Mouse (Mus musculus) heart, embryonic 16.5 days (tissue): ENCODE data around the gene Cog4. TPM values are rescaled to one million over a fixed set of nuclear protein-coding genes. Genes with fewer than 3 reads are reported as not detected.

Experiments
- ATAC-seq: fragments of 200-750 bp; cut with Nextera tagmentation; replicated peaks from 2 replicates; pipeline ENCODE4 v1.8.0; 2017; ENCODE audit warnings: moderate number of reproducible peaks; ENCODE audit not compliant: insufficient read depth, low FRiP score; ENCODE audit errors: extremely low read depth
- H3K27ac ChIP-seq: fragments of 300-500 bp; sonication (generic); 2 replicates; pipeline ENCODE4 v1.5.1; 2014; ENCODE audit warnings: mild to moderate bottlenecking, low read length, control low read depth, moderate library complexity
- H3K27me3 ChIP-seq: fragments of 300-500 bp; sonication (generic); 2 replicates; pipeline ENCODE4 v1.6.1; 2014; ENCODE audit warnings: low read length, mixed read lengths; ENCODE audit not compliant: control insufficient read depth, insufficient read depth
- H3K36me3 ChIP-seq: fragments of 300-500 bp; sonication (generic); 2 replicates; pipeline ENCODE4 v1.6.1; 2014; ENCODE audit not compliant: control insufficient read depth, insufficient read depth
- H3K4me1 ChIP-seq: fragments of 300-500 bp; sonication (generic); 2 replicates; pipeline ENCODE4 v1.6.1; 2014; ENCODE audit warnings: low read length, mixed read lengths; ENCODE audit not compliant: control insufficient read depth, insufficient read depth
- H3K4me2 ChIP-seq: fragments of 300-500 bp; sonication (generic); 2 replicates; pipeline ENCODE4 v1.6.1; 2014; ENCODE audit warnings: low read depth, mild to moderate bottlenecking, control low read depth, low read length
- H3K4me3 ChIP-seq: fragments of 300-500 bp; sonication (generic); 2 replicates; pipeline ENCODE4 v1.5.1; 2014; ENCODE audit warnings: mild to moderate bottlenecking, control low read depth, low read length
- H3K9ac ChIP-seq: fragments of 300-500 bp; sonication (generic); 2 replicates; pipeline ENCODE4 v1.6.1; 2014; ENCODE audit warnings: low read length, control low read depth
- H3K9me3 ChIP-seq: fragments of 300-500 bp; sonication (generic); replicated peaks from 2 replicates; pipeline ENCODE4 v1.6.1; 2016; ENCODE audit warnings: low read length; ENCODE audit not compliant: control insufficient read depth
- WGBS: fragments of 180-500 bp; shearing (Covaris S2); extraction: QIAGEN DNeasy Blood & Tissue Kit; methylation state at CpG from one replicate; pipeline ENCODE4 v1.1.7; 2014; 5-methylcytosine and 5-hydroxymethylcytosine counted together
- polyA plus RNA-seq: library from polyadenylated mRNA; unstranded; fragments of >200 nt; fragmentation: Nextera tagmentation; extraction: Ambion mirVana; gene quantifications from 2 replicates; pipeline ENCODE4 v1.2.1, GENCODE M21; 2015

Cog4 gene
- polyA plus RNA-seq, 1 experiment from 2014 or later: 66.4 TPM

- Histone ChIP-seq H3K4me2 (no peak overlapping the region), H3K9ac (no peak overlapping the region), H3K27ac (no peak overlapping the region), H3K4me1 (no peaks in the 10 kb centered on the region), H3K36me3 (no peaks in the 10 kb centered on the region), H3K9me3 (no peaks in the 10 kb centered on the region), H3K27me3 (no peaks in the 10 kb centered on the region), H3K4me3 (no peak overlapping the region)
- WGBS: 98% methylated on average over 2 of the region's 2 CpGs
- ATAC-seq: no peak
Observed at GRCm38 (mm10) chr8:110892913-110893312, 46.5 kb downstream of the Cog4 start.

DNA sequence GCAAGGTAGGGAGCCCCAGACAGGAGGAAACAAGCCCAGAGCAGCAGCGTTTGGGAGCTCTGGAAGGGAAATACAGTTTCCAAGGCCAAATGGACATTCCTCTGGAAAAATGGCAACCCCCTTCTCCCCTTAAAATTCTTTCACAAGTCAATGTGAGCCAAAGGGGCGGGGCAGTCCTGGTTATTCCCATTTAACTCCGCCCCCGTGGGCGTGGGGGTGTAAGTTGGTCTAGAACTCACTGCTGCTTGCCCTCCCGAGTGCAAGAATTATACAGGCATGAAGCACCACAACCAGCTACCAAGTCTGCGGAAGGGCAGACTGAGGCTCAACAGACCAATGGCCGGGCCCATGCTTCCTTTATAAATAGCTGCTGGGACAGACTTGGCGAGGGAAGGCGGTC, 48.5 kb downstream of the Cog4 start:
- WGBS: 81% methylated on average over 10 of the region's 10 CpGs
- H3K4me3 ChIP-seq: no peak overlapping the region
- no peak overlapping the region for H3K27ac ChIP-seq
- H3K9me3 ChIP-seq: no peaks in the 10 kb centered on the region
- H3K36me3 ChIP-seq: peaks cover 3% of the 10 kb centered on the region; the same call in 1 of the 2 replicates
- H3K4me1 ChIP-seq: no peaks in the 10 kb centered on the region
- no peak overlapping the region for H3K4me2 ChIP-seq
- no peak for ATAC-seq
- no peaks in the 10 kb centered on the region for H3K27me3 ChIP-seq
- no peak overlapping the region for H3K9ac ChIP-seq

DNA sequence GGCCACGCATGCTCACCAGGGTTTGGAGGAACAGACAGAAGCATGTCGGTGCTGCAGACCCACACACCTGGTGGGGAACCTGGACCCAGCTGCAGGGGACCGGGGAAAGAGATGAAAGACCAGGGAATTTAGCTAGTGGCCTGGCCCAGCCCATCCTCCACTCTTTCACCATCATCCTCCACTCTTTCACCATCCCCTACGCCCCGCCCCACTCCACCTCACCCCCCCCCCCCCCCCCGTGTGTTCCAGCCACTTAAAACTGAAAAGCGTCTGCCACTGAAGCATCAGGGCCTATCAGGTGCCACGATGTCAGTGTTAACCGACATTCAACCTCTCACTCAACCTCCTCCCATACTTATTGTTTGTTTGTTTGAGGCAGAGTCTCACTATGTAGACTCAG, 48.9 kb downstream of the Cog4 start:
- H3K4me2 ChIP-seq: no peak overlapping the region
- no peaks in the 10 kb centered on the region for H3K4me1 ChIP-seq
- no peak overlapping the region for H3K9ac ChIP-seq
- H3K36me3 ChIP-seq: peaks cover 3% of the 10 kb centered on the region; the same call in 1 of the 2 replicates
- 74% methylated on average over 4 of the region's 9 CpGs for WGBS
- ATAC-seq: no peak
- no peaks in the 10 kb centered on the region for H3K9me3 ChIP-seq
- no peak overlapping the region for H3K4me3 ChIP-seq
- H3K27me3 ChIP-seq: no peaks in the 10 kb centered on the region
- no peak overlapping the region for H3K27ac ChIP-seq

GRCm38 (mm10) chr8:110895812-110896211, 49.4 kb downstream of the Cog4 start:
- no peak overlapping the region for H3K4me2 ChIP-seq
- no peaks in the 10 kb centered on the region for H3K27me3 ChIP-seq
- 92% methylated on average over 13 of the region's 13 CpGs for WGBS
- ATAC-seq: no peak
- no peak overlapping the region for H3K4me3 ChIP-seq
- no peaks in the 10 kb centered on the region for H3K9me3 ChIP-seq
- no peak overlapping the region for H3K27ac ChIP-seq
- H3K4me1 ChIP-seq: no peaks in the 10 kb centered on the region
- H3K36me3 ChIP-seq: peaks cover 3% of the 10 kb centered on the region; the same call in 1 of the 2 replicates
- no peak overlapping the region for H3K9ac ChIP-seq

- H3K4me1 ChIP-seq: peaks cover 3% of the 10 kb centered on the region; the same call in 1 of the 2 replicates
- no peak overlapping the region for H3K27ac ChIP-seq
- H3K36me3 ChIP-seq: peaks cover 3% of the 10 kb centered on the region; the same call in 1 of the 2 replicates
- no peak overlapping the region for H3K4me3 ChIP-seq
- 91% methylated on average over 6 of the region's 6 CpGs for WGBS
- no peaks in the 10 kb centered on the region for H3K9me3 ChIP-seq
- H3K27me3 ChIP-seq: no peaks in the 10 kb centered on the region
- ATAC-seq: no peak
- H3K9ac ChIP-seq: no peak overlapping the region
- H3K4me2 ChIP-seq: no peak overlapping the region
Observed at GRCm38 (mm10) chr8:110897495-110897894, 51.1 kb downstream of the Cog4 start.

- Histone ChIP-seq H3K9me3 (no peaks in the 10 kb centered on the region), H3K36me3 (peaks cover 3% of the 10 kb centered on the region; the same call in 1 of the 2 replicates), H3K27ac (no peak overlapping the region), H3K4me3 (no peak overlapping the region), H3K4me1 (peaks cover 3% of the 10 kb centered on the region; the same call in 1 of the 2 replicates), H3K4me2 (no peak overlapping the region), H3K27me3 (no peaks in the 10 kb centered on the region), H3K9ac (no peak overlapping the region)
- WGBS: 69% methylated on average over 3 of the region's 3 CpGs
- no peak for ATAC-seq
Observed at GRCm38 (mm10) chr8:110901056-110901455, 54.7 kb downstream of the Cog4 start.

DNA sequence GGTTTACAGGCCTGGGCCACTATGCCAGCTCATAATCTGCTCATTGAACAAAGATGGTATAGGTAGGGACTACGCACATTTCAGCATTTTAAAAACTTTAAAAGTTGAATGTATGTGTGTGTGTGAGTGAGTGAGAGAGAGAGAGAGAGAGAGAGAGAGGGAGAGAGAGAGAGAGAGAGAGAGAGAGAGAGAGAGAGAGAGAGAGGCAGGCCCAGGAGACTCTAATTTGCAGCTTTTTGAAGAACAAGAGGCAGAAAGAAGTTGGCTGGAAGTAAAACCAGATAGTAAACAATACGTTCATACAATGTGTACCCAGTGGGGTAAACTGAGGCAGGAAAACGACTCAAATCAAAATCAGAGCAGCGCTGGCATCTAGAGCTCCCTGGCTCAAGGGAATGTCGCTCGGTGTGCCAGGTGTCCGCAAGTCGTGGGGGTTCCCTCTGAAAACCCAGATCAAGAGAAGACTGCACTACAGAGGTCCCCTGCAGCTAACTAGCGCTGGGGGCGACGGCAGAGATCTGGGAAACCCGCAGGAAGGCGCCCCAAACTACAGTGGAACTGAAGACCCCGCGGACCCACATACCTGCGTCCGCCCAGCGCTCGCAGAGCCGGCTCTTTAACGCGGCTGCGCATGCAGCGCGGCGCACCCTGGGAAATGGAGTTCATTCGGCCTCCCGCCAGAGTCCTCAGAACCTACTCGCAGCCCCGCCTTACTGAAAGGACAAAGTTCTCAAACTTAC, 55.6 kb downstream of the Cog4 start, which contains the start of gene Fuk:
Gene Fuk, minus strand, starts transcription at position 650 of the 740 bp plus-strand sequence.
- no peaks in the 10 kb centered on the region for H3K27me3 ChIP-seq
- H3K4me2 ChIP-seq: peak within 1 kb of the TSS; percentile 78
- H3K36me3 ChIP-seq: peaks cover 3% of the 10 kb centered on the region; the same call in 1 of the 2 replicates
- H3K9me3 ChIP-seq: no peaks in the 10 kb centered on the region
- no peak within 1 kb of the TSS for H3K27ac ChIP-seq
- ATAC-seq: peak; percentile 92
- H3K4me1 ChIP-seq: peaks cover 3% of the 10 kb centered on the region; the same call in 1 of the 2 replicates
- H3K9ac ChIP-seq: peak within 1 kb of the TSS; percentile 76
- 3% methylated on average over 30 of the region's 30 CpGs for WGBS
- peak within 1 kb of the TSS; percentile 67 for H3K4me3 ChIP-seq

GRCm38 (mm10) chr8:110902579-110902965, 56.2 kb downstream of the Cog4 start:
- Histone ChIP-seq H3K4me1 (peaks cover 3% of the 10 kb centered on the region; the same call in 1 of the 2 replicates), H3K9ac (no peak overlapping the region), H3K36me3 (peaks cover 3% of the 10 kb centered on the region; the same call in 1 of the 2 replicates), H3K27me3 (no peaks in the 10 kb centered on the region), H3K27ac (no peak overlapping the region), H3K9me3 (no peaks in the 10 kb centered on the region), H3K4me2 (peak overlapping the region; percentile 78), H3K4me3 (peak overlapping the region; percentile 67)
- ATAC-seq: no peak
- 54% methylated on average over 2 of the region's 2 CpGs for WGBS

GRCm38 (mm10) chr8:110905404-110905803, 59.0 kb downstream of the Cog4 start:
- WGBS: 80% methylated on average over 6 of the region's 6 CpGs

More at GRCm38 (mm10) chr8:110905404-110905803, 59.0 kb downstream of the Cog4 start:
- Histone ChIP-seq H3K9me3 (no peaks in the 10 kb centered on the region), H3K9ac (no peak overlapping the region), H3K27ac (no peak overlapping the region), H3K4me3 (no peak overlapping the region), H3K4me1 (peaks cover 3% of the 10 kb centered on the region; the same call in 1 of the 2 replicates), H3K27me3 (no peaks in the 10 kb centered on the region), H3K36me3 (no peaks in the 10 kb centered on the region), H3K4me2 (no peak overlapping the region)
- no peak for ATAC-seq
